Mouse (Mus musculus) ES-E14 (cell line): ENCODE measurements around the gene Golga3. TPM values are rescaled to one million over a fixed set of nuclear protein-coding genes. Genes with fewer than 3 reads are reported as not detected.

Experiments
- DNase-seq: peaks from one replicate; pipeline ENCODE4 v3.0.0-alpha.2; 2013; ENCODE audit warnings: low read depth, low spot score
- H3K27ac ChIP-seq: 2 replicates; pipeline ENCODE4 v1.5.1; 2012; ENCODE audit warnings: low read depth, mild to moderate bottlenecking, low read length, moderate library complexity, mixed read lengths; ENCODE audit not compliant: poor library complexity, insufficient read depth, severe bottlenecking
- H3K36me3 ChIP-seq: 2 replicates; pipeline ENCODE4 v1.6.1; 2012; ENCODE audit warnings: mild to moderate bottlenecking, low read length, moderate library complexity, mixed read lengths; ENCODE audit not compliant: control insufficient read depth, poor library complexity, insufficient read depth, severe bottlenecking
- H3K4me1 ChIP-seq, 2 experiments: fragments of 150-350 bp in 1 of 2; sonication (generic) in 1 of 2; 2 replicates each; pipeline ENCODE4 v1.6.1; 2012; ENCODE audit warnings: low read length in 2 of 2, mild to moderate bottlenecking in 1 of 2, mixed read lengths in 1 of 2; ENCODE audit not compliant: control insufficient read depth in 2 of 2, insufficient read depth in 2 of 2, poor library complexity in 1 of 2
- H3K4me3 ChIP-seq, 2 experiments: fragments of 150-350 bp in 1 of 2; sonication (generic) in 1 of 2; 2 replicates each; pipeline ENCODE4 v1.5.1; 2012; ENCODE audit warnings: low read length in 2 of 2, low read depth in 1 of 2, mild to moderate bottlenecking in 1 of 2, mixed read lengths in 1 of 2; ENCODE audit not compliant: insufficient read depth in 1 of 2, poor library complexity in 1 of 2, severe bottlenecking in 1 of 2
- H3K9ac ChIP-seq: 2 replicates; pipeline ENCODE4 v1.6.1; 2012; ENCODE audit warnings: low read depth, mild to moderate bottlenecking, low read length, mixed read lengths; ENCODE audit not compliant: poor library complexity, insufficient read depth, severe bottlenecking
- H3K9me3 ChIP-seq: fragments of 150-350 bp; sonication (generic); 2 replicates; pipeline ENCODE4 v1.6.1; 2012; ENCODE audit warnings: low read depth, mild to moderate bottlenecking, low read length; ENCODE audit not compliant: control insufficient read depth, insufficient read depth
- CHD2 ChIP-seq: IDR thresholded peaks from 2 replicates; pipeline ENCODE4 v1.6.1; 2014; ENCODE audit warnings: mild to moderate bottlenecking, low read depth, low read length, inconsistent platforms
- HCFC1 ChIP-seq: IDR thresholded peaks from 2 replicates; pipeline ENCODE4 v1.6.1; 2012; ENCODE audit warnings: low read length, inconsistent platforms, borderline replicate concordance; ENCODE audit not compliant: insufficient read depth
- MAFK ChIP-seq: IDR thresholded peaks from 2 replicates; pipeline ENCODE4 v1.6.1; 2014; ENCODE audit warnings: mild to moderate bottlenecking, low read depth, low read length, inconsistent platforms; ENCODE audit not compliant: insufficient read depth
- ZC3H11A ChIP-seq: IDR thresholded peaks from 2 replicates; pipeline ENCODE4 v1.6.1; 2012; ENCODE audit warnings: low read depth, mild to moderate bottlenecking, inconsistent platforms, low read length, borderline replicate concordance
- ZNF384 ChIP-seq: IDR thresholded peaks from 2 replicates; pipeline ENCODE4 v1.6.1; 2012; ENCODE audit warnings: low read depth, low read length, inconsistent platforms
- in situ Hi-C, 2 experiments: fragments of 600-800 bp; cut with MboI; formaldehyde crosslinking; loops; one replicate each; pipeline ENCODE4 v1.15.1; 2025; ENCODE audit warnings: low sequenced_read_pairs in 2 of 2, inconsistent platforms in 1 of 2; ENCODE audit not compliant: unreplicated experiment in 2 of 2
- total RNA-seq: library from RNA; depleted of rRNA; stranded (reverse); fragments of 300-350 nt; gene quantifications from 2 replicates; pipeline ENCODE4 v1.2.3, GENCODE M21; 2012; rRNA removed

Gene Golga3
- total RNA-seq, 1 experiment: 24.3 TPM

DNA sequence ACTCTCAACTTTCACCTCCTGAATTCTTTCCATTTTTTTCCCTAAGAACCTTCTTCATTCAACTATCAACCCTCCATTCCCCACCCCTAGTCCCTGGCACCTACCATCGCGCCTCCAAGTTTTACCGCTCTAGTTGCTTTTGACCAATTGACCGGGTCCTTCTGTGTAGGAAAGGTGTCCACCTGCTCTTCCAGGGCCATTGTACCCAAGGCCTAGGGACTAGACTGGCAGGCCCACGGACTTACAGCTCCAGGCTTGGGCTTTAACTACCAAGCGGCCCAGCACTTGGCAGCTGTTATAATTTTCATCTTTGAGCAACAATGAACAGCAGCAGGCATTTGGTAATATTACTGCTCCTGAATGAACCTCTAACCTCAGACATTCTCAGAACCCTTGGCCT lies 93.7 kb downstream of the Golga3 start:
- no peak for TF ChIP-seq ZC3H11A
- TF ChIP-seq CHD2: no peak
- TF ChIP-seq HCFC1: no peak
- no peak for TF ChIP-seq ZNF384
- TF ChIP-seq MAFK: no peak
- H3K4me3 ChIP-seq: no peak overlapping the region
- no peak overlapping the region for H3K27ac ChIP-seq

DNA sequence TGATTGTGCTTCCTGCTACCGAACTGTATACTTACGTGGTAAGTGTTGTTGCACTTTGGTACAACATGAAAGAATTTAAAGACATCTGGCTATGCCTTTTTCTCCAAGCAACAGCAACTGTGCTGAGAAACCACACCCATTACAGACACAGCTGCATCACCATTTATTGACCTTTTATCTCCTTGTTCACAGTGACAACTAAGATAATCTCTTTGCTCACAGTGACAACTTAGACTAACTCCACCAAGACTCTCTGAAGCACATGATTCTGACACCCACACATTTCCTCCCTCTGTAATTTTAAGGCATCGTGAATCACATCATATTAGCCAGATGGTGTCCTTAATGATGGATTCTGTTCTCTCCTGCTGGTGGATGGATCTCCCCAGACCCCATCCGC lies 97.6 kb downstream of the Golga3 start:
- H3K9me3 ChIP-seq: no peaks in the 10 kb centered on the region
- TF ChIP-seq CHD2 (no peak), ZC3H11A (no peak), MAFK (no peak), HCFC1 (no peak)

More for the DNA sequence above, 93.7 kb downstream of the Golga3 start:
- no peaks in the 10 kb centered on the region for H3K9me3 ChIP-seq
- in situ Hi-C loops: no loop called here
- no peak for DNase-seq
- no peak overlapping the region for H3K9ac ChIP-seq
- H3K4me1 ChIP-seq: peaks cover 2 to 5% of the 10 kb centered on the region in 2 experiments; a peak in 3 of 4 replicates
- peaks cover 14% of the 10 kb centered on the region for H3K36me3 ChIP-seq

DNA sequence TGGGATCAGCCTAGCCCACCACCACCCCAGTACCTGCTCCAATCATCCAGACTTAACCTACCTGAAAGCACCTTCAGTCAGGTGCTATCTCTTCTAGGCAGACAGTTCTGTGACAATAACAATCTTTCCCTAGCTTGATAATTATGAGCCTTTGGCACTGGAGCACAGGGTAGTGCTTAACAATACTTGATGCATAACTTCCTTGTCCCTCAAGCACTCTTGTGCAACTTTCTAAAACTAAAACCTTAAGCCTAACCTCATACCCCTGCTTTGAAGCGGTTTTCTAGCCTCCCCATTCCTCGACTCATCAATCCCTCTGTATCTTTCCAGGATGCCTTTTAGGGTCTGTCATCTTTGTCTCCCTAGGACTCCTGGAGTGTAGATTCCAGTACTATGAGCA lies 98.3 kb downstream of the Golga3 start:
- no peaks in the 10 kb centered on the region for H3K4me1 ChIP-seq
- H3K4me3 ChIP-seq: no peak overlapping the region
- no peaks in the 10 kb centered on the region for H3K9me3 ChIP-seq
- no peak overlapping the region for H3K27ac ChIP-seq
- in situ Hi-C loops: no loop called here
- TF ChIP-seq ZNF384 (no peak), MAFK (no peak), HCFC1 (no peak), CHD2 (no peak), ZC3H11A (no peak)
- DNase-seq: no peak
- no peak overlapping the region for H3K9ac ChIP-seq
- H3K36me3 ChIP-seq: no peaks in the 10 kb centered on the region

More for the DNA sequence above, 97.6 kb downstream of the Golga3 start:
- Histone ChIP-seq H3K4me1 (no peaks in the 10 kb centered on the region), H3K36me3 (no peaks in the 10 kb centered on the region), H3K4me3 (no peak overlapping the region), H3K27ac (no peak overlapping the region), H3K9ac (no peak overlapping the region)
- in situ Hi-C loops: no loop called here
- DNase-seq: no peak

Other genes with a start within 250 kb of the Golga3 start
- 21.5 and 29.2 TPM in 2 replicates for gene Zfp932, start 180.2 kb upstream of the Golga3 start, total RNA-seq
- 7.1 and 8.6 TPM in 2 replicates for gene Gm17655, start 104.2 kb upstream of the Golga3 start, total RNA-seq
- gene Gm35315, start 82.3 kb upstream of the Golga3 start, total RNA-seq: 11.4 and 13.7 TPM in 2 replicates
- 18.3 and 39.9 TPM in 2 replicates for gene Plcxd1, start 76.7 kb upstream of the Golga3 start, total RNA-seq
- gene Gtpbp6, start 68.5 kb upstream of the Golga3 start, total RNA-seq: 116 and 226 TPM in 2 replicates
- gene Zfp605, start 66.6 kb upstream of the Golga3 start, total RNA-seq: 7.8 and 8.9 TPM in 2 replicates
- 32.7 and 40.2 TPM in 2 replicates for gene Chfr, start 40.9 kb upstream of the Golga3 start, total RNA-seq
- 83.3 and 134 TPM in 2 replicates for gene Ankle2, start 54.3 kb downstream of the Golga3 start, total RNA-seq
- gene Pgam5, start 93.2 kb downstream of the Golga3 start, total RNA-seq: 55.4 and 65.6 TPM in 2 replicates
- gene Pxmp2, start 109.5 kb downstream of the Golga3 start, total RNA-seq: 11.7 and 16.9 TPM in 2 replicates
- 77.7 and 96.1 TPM in 2 replicates for gene Pole, start 109.6 kb downstream of the Golga3 start, total RNA-seq
- gene P2rx2, start 166.5 kb downstream of the Golga3 start, total RNA-seq: 1.3 and 2.2 TPM in 2 replicates
- gene Lrcol1, start 168.0 kb downstream of the Golga3 start, total RNA-seq: 1.3 and 2.5 TPM in 2 replicates